Mouse (Mus musculus): ENCODE results near the gene Map6.

GRCm38 (mm10) chr7:99313253-99313652 is 46.0 kb downstream of the Map6 start:
- TF ChIP-seq CTCF (IDR thresholded peaks at IDR 0.05; ENCODE audit: borderline replicate concordance, extremely low read depth, insufficient read depth, insufficient read length) (no peak), POLR2A (IDR thresholded peaks at IDR 0.05; ENCODE audit: borderline replicate concordance, extremely low read depth, insufficient read depth, insufficient read length, poor library complexity, severe bottlenecking) (no peak)
